In the genomic region with DNA sequence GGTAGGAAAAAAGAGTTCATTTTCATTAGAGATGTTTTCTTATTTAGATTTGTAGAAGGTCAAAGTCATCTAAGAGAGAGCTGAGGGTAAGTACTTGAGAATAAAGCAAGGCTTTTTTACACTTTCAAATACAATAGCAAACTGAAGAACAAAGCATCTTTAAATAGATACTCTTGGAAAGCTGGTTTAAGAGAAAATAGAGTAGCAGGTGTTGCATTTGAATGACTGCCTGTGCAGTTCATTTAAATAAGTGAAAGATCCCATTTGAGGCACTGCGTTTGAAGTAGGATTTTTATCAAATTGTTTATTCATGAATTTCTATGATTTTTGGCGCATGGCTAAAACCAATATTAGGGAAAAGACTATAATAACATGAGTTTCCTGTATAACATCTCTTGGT, we compare ENCODE assay signal across 15 mouse cellular contexts.
"Had no signal": no experiment of that assay in that cellular context is flagged by ENCODE, and none has a peak within 500 bp of the region (broad histone marks: within the 10 kb centered on the region; RNA-seq: fewer than 3 reads in every experiment).

No protein-coding gene starts in this region.

- H3K9ac ChIP-seq: neural tube, embryonic 15.5 days; stomach, embryonic 15.5 days had no signal

- H3K4me1 ChIP-seq: neural tube, embryonic 15.5 days; stomach, embryonic 15.5 days had no signal

- H3K36me3 ChIP-seq: neural tube, embryonic 15.5 days; stomach, embryonic 15.5 days had no signal

- DNase-seq: retina, postnatal 1 day; right cerebral cortex, adult 18-20 months; right cerebral cortex, postnatal 14 days; right cerebral cortex, postnatal 25 days; right cerebral cortex, postnatal 4 days; spleen, adult 18-20 months; thymus, adult 18-20 months; thymus, adult 2 months; thymus, postnatal 14 days; thymus, postnatal 25 days; thymus, postnatal 36 days; thymus, postnatal 4 days had no signal

- H3K4me3 ChIP-seq: neural tube, embryonic 15.5 days; stomach, embryonic 15.5 days had no signal

- H3K4me2 ChIP-seq: neural tube, embryonic 15.5 days; stomach, embryonic 15.5 days had no signal

- H3K27me3 ChIP-seq: neural tube, embryonic 15.5 days; stomach, embryonic 15.5 days had no signal

- H3K9me3 ChIP-seq: neural tube, embryonic 15.5 days; stomach, embryonic 15.5 days had no signal

- H3K27ac ChIP-seq: neural tube, embryonic 15.5 days; stomach, embryonic 15.5 days; stomach, postnatal 0 days had no signal
